Mouse (Mus musculus) bone marrow macrophage, adult 2 months (primary cell): Measurements from ENCODE around the gene Klf12. TPM values are rescaled to one million over a fixed set of nuclear protein-coding genes. Genes with fewer than 3 reads are reported as not detected.

Source experiments
- H3K27ac ChIP-seq: 2 replicates; pipeline ENCODE4 v1.5.1; 2012; ENCODE audit warnings: low read depth, low read length; ENCODE audit not compliant: insufficient read depth
- H3K4me1 ChIP-seq: 2 replicates; pipeline ENCODE4 v1.6.1; 2012; ENCODE audit warnings: low read length; ENCODE audit not compliant: control insufficient read depth, insufficient read depth
- H3K4me3 ChIP-seq: 2 replicates; pipeline ENCODE4 v1.5.1; 2012; ENCODE audit warnings: mild to moderate bottlenecking, low read length, moderate library complexity; ENCODE audit not compliant: insufficient read depth
- CTCF ChIP-seq: IDR thresholded peaks from 2 replicates; pipeline ENCODE4 v1.5.1; 2012; ENCODE audit warnings: low read depth, mild to moderate bottlenecking, low read length, moderate library complexity
- POLR2A ChIP-seq: IDR thresholded peaks from 2 replicates; pipeline ENCODE4 v1.6.1; 2012; ENCODE audit warnings: mild to moderate bottlenecking, low read depth, low read length, borderline replicate concordance
- polyA plus RNA-seq: library from polyadenylated mRNA; stranded (reverse); fragments of >200 nt; gene quantifications from 2 replicates; pipeline ENCODE4 v1.2.4, GENCODE M21; 2012; ENCODE audit not compliant: missing spikeins, insufficient read depth, insufficient read length

Klf12 gene
- polyA plus RNA-seq, 1 experiment, result not detected

DNA sequence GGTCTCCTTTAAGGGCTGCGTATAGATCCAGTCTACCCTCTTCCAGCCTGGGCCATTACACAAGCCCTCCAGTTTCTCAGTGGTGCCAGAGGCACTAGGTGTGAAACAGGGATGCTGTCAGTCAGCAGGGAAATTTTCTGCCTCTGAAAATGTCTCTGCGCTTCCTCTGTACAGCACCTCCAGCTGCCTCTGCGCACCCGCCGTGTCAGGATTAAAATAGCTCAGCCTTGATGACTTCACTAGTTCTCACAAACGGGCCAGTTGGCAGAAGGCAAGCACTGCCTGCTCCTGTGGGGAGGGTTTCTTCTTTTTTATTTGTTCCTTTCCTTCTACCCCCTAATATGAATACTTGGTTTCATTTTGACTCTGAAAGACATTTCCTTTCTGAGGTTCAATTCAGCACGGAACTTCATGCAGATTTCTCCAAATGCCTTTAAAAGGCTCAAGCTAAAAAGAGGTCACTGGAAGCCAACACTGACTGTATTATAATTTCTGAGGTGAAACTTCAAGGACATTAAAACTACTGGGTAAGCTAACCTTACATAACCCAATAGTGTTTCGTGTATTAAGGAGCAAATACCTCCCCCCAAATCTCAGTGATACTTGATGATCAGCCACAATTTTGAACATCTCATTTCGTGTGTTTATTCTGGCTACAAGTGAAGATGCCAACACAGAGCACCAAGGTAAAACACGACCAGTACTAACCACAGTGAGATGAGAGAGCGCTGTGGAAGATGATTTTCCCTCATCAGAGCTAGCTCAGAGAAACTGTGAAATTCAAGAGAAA is 73.2 kb downstream of the Klf12 start:
- Histone ChIP-seq H3K4me3 (no peak overlapping the region), H3K4me1 (no peaks in the 10 kb centered on the region), H3K27ac (no peak overlapping the region)
- no peak for TF ChIP-seq POLR2A
- no peak for TF ChIP-seq CTCF

- no peaks in the 10 kb centered on the region for H3K4me1 ChIP-seq
- no peak overlapping the region for H3K4me3 ChIP-seq
- no peak for TF ChIP-seq POLR2A
- no peak for TF ChIP-seq CTCF
- H3K27ac ChIP-seq, result no peak overlapping the region
Measured at GRCm38 (mm10) chr14:100209814-100210419, 74.6 kb downstream of the Klf12 start.

GRCm38 (mm10) chr14:100207081-100207480 is 77.4 kb downstream of the Klf12 start:
- Histone ChIP-seq H3K27ac (no peak overlapping the region), H3K4me3 (no peak overlapping the region), H3K4me1 (no peaks in the 10 kb centered on the region)
- TF ChIP-seq CTCF, result no peak
- no peak for TF ChIP-seq POLR2A

GRCm38 (mm10) chr14:100206207-100206606 is 78.3 kb downstream of the Klf12 start:
- Histone ChIP-seq H3K27ac (no peak overlapping the region), H3K4me1 (no peaks in the 10 kb centered on the region), H3K4me3 (no peak overlapping the region)
- TF ChIP-seq CTCF (no peak), POLR2A (no peak)

DNA sequence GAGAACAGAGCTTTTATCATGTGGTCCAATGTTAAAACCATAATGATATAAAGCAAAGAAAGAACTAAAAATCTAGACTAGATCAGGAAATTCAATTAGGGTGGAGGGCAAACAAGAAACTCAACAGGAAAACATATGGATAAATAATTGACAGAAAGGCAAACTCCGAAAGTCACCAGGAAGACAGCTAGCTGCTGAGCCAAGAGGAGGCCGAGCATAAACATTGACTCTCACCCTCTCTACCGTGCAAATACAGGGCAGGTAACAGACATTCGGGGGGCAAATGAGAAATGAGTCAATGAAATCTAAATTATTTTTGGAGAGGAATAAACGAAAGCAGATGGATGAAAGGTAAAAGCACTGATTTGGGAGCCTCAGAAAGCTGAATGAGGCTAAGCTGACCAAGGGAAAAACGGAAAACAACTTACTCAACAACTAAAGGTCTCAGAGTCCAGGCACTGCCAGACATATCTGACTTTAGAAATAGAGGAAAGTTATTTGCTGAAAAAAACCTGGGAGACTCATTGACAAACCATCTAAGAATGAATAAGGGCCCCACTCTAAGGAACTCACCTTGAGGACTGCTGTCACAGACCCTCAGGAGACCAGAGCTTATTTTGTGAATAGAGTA is 84.3 kb downstream of the Klf12 start:
- no peak overlapping the region for H3K4me3 ChIP-seq
- TF ChIP-seq POLR2A, result no peak
- TF ChIP-seq CTCF, result no peak
- H3K4me1 ChIP-seq, result no peaks in the 10 kb centered on the region
- H3K27ac ChIP-seq, result no peak overlapping the region

DNA sequence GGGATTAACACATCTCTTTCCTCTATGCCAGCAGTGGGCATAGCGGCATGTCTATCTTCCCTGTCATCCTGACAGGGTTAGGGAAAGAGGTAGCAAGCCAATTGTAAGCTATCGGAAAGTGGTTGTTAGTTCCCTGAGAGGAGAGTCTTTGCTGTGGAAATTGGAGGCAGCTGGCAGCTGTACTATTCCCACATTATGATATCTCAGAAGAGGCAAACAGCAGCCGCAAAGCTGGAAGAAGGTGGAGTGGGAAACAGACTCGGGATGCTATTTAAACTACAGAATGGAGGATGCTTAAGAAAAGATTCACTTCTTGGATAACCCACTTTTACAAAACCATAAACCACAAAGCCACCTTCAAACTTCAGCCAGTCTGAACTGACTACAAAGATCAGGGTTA is 85.8 kb downstream of the Klf12 start:
- no peak overlapping the region for H3K4me3 ChIP-seq
- TF ChIP-seq POLR2A, result no peak
- TF ChIP-seq CTCF, result no peak
- no peaks in the 10 kb centered on the region for H3K4me1 ChIP-seq
- no peak overlapping the region for H3K27ac ChIP-seq

GRCm38 (mm10) chr14:100197199-100197598 is 87.3 kb downstream of the Klf12 start:
- Histone ChIP-seq H3K4me3 (no peak overlapping the region), H3K4me1 (no peaks in the 10 kb centered on the region), H3K27ac (no peak overlapping the region)
- TF ChIP-seq CTCF, result no peak
- TF ChIP-seq POLR2A, result no peak

DNA sequence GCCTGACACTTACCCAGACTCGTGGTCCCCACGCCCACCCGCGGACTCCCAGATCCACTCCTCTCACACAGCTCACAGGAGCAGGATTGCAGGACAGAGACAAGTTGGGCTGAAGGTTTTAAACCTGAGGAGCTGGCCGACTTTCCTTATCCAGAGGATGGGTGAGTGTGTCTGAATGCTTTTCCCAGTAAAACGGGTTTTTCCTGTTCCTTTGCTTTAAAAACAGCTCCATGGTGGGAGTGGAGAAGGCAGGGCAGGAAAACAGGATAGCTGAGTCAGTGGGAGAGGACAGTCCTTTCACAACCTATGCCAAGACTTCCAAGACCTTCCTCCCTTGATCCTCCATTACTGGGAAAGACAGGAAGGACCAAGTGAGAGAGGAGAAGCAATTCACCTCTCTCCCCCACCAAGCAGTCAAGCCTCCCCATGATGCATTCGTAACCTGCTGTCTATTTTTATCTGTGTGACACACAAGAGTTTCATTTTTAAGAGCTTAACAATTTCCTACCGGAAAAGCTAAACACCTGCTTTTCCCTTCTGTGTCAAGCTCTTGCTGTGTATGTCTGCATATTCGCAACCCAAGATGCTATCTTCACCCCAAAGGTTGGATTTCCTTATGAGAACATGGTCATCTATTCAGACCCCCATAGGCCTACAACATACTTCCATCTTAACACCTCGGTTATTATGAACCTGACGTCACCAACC is 94.8 kb downstream of the Klf12 start:
- TF ChIP-seq POLR2A, result no peak
- no peak for TF ChIP-seq CTCF
- Histone ChIP-seq H3K27ac (no peak overlapping the region), H3K4me3 (no peak overlapping the region), H3K4me1 (no peaks in the 10 kb centered on the region)

DNA sequence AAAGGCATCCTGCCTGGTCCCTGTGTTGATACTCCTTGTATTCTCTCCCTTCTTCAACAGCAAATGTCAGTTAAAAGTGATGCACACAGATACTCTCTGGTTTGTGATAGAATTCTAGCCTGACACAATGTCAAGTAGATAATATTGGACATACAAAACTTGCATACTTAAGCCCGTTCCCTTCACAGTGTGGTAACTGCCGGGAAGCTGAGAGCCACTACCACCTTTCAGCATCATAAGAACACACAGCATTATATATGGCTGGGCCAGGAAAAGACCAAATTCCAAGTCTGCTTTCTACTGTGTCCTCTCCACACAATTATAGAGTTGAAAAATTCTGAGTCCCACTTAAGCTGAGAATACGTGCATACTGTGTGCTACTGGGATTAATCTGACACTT is 97.1 kb downstream of the Klf12 start:
- TF ChIP-seq CTCF (no peak), POLR2A (no peak)
- Histone ChIP-seq H3K4me3 (no peak overlapping the region), H3K27ac (no peak overlapping the region), H3K4me1 (no peaks in the 10 kb centered on the region)

- Histone ChIP-seq H3K27ac (no peak overlapping the region), H3K4me3 (no peak overlapping the region), H3K4me1 (no peaks in the 10 kb centered on the region)
- TF ChIP-seq POLR2A, result no peak
- no peak for TF ChIP-seq CTCF
Measured at GRCm38 (mm10) chr14:100177796-100178195, 106.7 kb downstream of the Klf12 start.

DNA sequence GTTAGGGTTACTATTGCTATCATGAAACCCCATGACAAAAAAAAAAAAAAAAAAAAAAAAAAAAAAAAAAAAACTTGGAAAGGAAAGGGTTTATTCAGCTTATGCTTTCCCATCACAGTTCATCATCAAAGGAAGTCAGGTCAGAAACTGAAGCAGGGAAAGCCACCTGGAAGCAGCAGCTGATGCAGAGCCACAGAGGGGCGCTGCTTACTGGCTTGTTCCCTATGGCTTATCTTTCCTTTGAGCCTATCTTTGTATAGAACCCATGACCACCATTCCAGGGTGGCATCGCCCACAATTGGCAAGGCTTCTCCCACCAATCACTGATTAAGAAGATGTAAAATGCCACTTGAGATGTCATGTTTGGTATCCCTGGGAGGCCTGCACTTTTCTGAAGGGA is 119.4 kb downstream of the Klf12 start:
- Histone ChIP-seq H3K4me1 (no peaks in the 10 kb centered on the region), H3K4me3 (no peak overlapping the region), H3K27ac (no peak overlapping the region)
- TF ChIP-seq POLR2A (no peak), CTCF (no peak)
